23 mouse cellular contexts compared by ENCODE assay signal in the genomic region with DNA sequence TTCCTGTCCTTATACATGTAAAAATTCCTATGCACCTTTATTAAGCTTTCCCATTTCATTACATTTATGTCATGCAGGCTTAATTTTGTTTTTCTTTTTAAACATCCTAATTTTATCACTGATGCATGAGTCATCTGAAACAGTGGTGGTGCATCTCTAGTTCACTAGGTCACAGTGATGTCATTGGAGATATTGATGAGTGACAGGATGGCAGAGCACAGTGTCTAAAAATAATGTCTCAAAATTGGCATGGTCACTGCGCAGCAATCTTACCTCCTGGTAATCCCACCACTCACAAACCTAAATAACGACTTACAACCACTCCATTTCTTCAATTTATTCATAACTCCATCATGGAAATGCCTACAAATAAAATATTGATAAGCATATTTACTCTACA.
DNase-seq lines count a peak whose midpoint lies in the region; ATAC-seq and TF ChIP-seq lines count a peak whose summit lies in the region.
"Had no signal": no experiment of that assay in that cellular context is flagged by ENCODE, and none has a peak within 500 bp of the region (broad histone marks: within the 10 kb centered on the region; RNA-seq: fewer than 3 reads in every experiment).

No protein-coding gene starts in this region.

- WGBS in midbrain, embryonic 11.5 days, result 83% methylated on average over 2 of the region's 2 CpGs
- 62% methylated on average over 2 of the region's 2 CpGs for WGBS in midbrain, embryonic 15.5 days
- WGBS in midbrain, embryonic 13.5 days, result 75% methylated on average over 2 of the region's 2 CpGs
- 69% methylated on average over 2 of the region's 2 CpGs for WGBS in midbrain, postnatal 0 days

- H3K9me3 ChIP-seq in midbrain, embryonic 11.5 days (ENCODE audit: control insufficient read depth, low read length), result no peaks in the 10 kb centered on the region
- no peaks in the 10 kb centered on the region for H3K9me3 ChIP-seq in midbrain, embryonic 15.5 days
- no peaks in the 10 kb centered on the region for H3K9me3 ChIP-seq in midbrain, embryonic 13.5 days
- H3K9me3 ChIP-seq in midbrain, postnatal 0 days (ENCODE audit: low read length), result no peaks in the 10 kb centered on the region
- H3K9me3 ChIP-seq: embryonic facial prominence, embryonic 10.5 days; embryonic facial prominence, embryonic 12.5 days; G1E had no signal

- no peaks in the 10 kb centered on the region for H3K27me3 ChIP-seq in midbrain, embryonic 11.5 days (ENCODE audit: control insufficient read depth, insufficient read depth, low read length)
- no peaks in the 10 kb centered on the region for H3K27me3 ChIP-seq in midbrain, embryonic 15.5 days (replicated peaks)
- no peaks in the 10 kb centered on the region for H3K27me3 ChIP-seq in midbrain, embryonic 13.5 days
- H3K27me3 ChIP-seq in midbrain, postnatal 0 days (ENCODE audit: insufficient read depth, low read length), result no peaks in the 10 kb centered on the region
- H3K27me3 ChIP-seq: CH12.LX; embryonic facial prominence, embryonic 12.5 days; Patski had no signal

- DNase-seq in midbrain, embryonic 11.5 days (ENCODE audit: low spot score, missing footprints), result no peak
- no peak for DNase-seq in midbrain, postnatal 0 days (ENCODE audit: low spot score)
- DNase-seq: adrenal gland, adult 8-10 months; adrenal gland, postnatal 14 days; adrenal gland, postnatal 36 days; B cell, adult 2 months; cerebellum, adult 11-12 months; cerebellum, adult 2 months; cerebellum, adult 9-10 months; cerebellum, postnatal 10 days; cerebellum, postnatal 25 days had no signal

- ATAC-seq in midbrain, embryonic 11.5 days (ENCODE audit: low FRiP score), result peak; percentile 68; the same call in 1 of the 2 replicates
- no peak; the same call in 1 of the 2 replicates for ATAC-seq in midbrain, embryonic 15.5 days (replicated peaks)
- peak; percentile 48; the same call in 1 of the 2 replicates for ATAC-seq in midbrain, embryonic 13.5 days
- ATAC-seq in midbrain, postnatal 0 days (ENCODE audit: low FRiP score), result no peak
- no peak for ATAC-seq in monocyte, adult 5-6 weeks (replicated peaks; ENCODE audit: insufficient number of reproducible peaks, low FRiP score, low TSS enrichment, poor library complexity, severe bottlenecking)
- ATAC-seq: activated CD4-positive, CD25-positive, alpha-beta regulatory T cell, adult 4 months; CD4-positive, CD25-positive, alpha-beta regulatory T cell, adult 4 months; forebrain, embryonic 14.5 days; forebrain, embryonic 16.5 days; Patski had no signal

- H3K4me3 ChIP-seq in midbrain, embryonic 11.5 days (ENCODE audit: low read depth, low read length), result no peak overlapping the region
- H3K4me3 ChIP-seq in midbrain, embryonic 15.5 days, result no peak overlapping the region
- H3K4me3 ChIP-seq in midbrain, embryonic 13.5 days (replicated peaks), result no peak overlapping the region
- no peak overlapping the region for H3K4me3 ChIP-seq in midbrain, postnatal 0 days (ENCODE audit: low read depth, low read length)
- H3K4me3 ChIP-seq: embryonic facial prominence, embryonic 10.5 days; embryonic facial prominence, embryonic 12.5 days had no signal

- no peaks in the 10 kb centered on the region for H3K4me1 ChIP-seq in midbrain, embryonic 11.5 days (ENCODE audit: control insufficient read depth, insufficient read depth, low read length)
- peaks cover 2% of the 10 kb centered on the region; the same call in 1 of the 2 replicates for H3K4me1 ChIP-seq in midbrain, embryonic 15.5 days
- peaks cover 4% of the 10 kb centered on the region; the same call in 1 of the 2 replicates for H3K4me1 ChIP-seq in midbrain, embryonic 13.5 days (replicated peaks)
- H3K4me1 ChIP-seq in midbrain, postnatal 0 days (ENCODE audit: insufficient read depth, low read length), result no peaks in the 10 kb centered on the region
- H3K4me1 ChIP-seq: embryonic facial prominence, embryonic 10.5 days; embryonic facial prominence, embryonic 12.5 days had no signal

- H3K27ac ChIP-seq in midbrain, embryonic 11.5 days (ENCODE audit: low read depth, low read length), result no peak overlapping the region
- no peak overlapping the region for H3K27ac ChIP-seq in midbrain, embryonic 15.5 days
- no peak overlapping the region for H3K27ac ChIP-seq in midbrain, embryonic 13.5 days
- no peak overlapping the region for H3K27ac ChIP-seq in midbrain, postnatal 0 days (ENCODE audit: low read depth, low read length)
- H3K27ac ChIP-seq: embryonic facial prominence, embryonic 10.5 days; embryonic facial prominence, embryonic 12.5 days had no signal

- no peak for TF ChIP-seq CTCF in midbrain, postnatal 0 days (IDR thresholded peaks at IDR 0.05)

- H3K36me3 ChIP-seq in midbrain, embryonic 11.5 days (ENCODE audit: control insufficient read depth, insufficient read depth, low read length), result no peaks in the 10 kb centered on the region
- no peaks in the 10 kb centered on the region for H3K36me3 ChIP-seq in midbrain, embryonic 15.5 days (replicated peaks)
- no peaks in the 10 kb centered on the region for H3K36me3 ChIP-seq in midbrain, embryonic 13.5 days
- no peaks in the 10 kb centered on the region for H3K36me3 ChIP-seq in midbrain, postnatal 0 days (ENCODE audit: insufficient read depth, low read length)
- H3K36me3 ChIP-seq: embryonic facial prominence, embryonic 10.5 days; embryonic facial prominence, embryonic 12.5 days; G1E had no signal

- no peak overlapping the region for H3K9ac ChIP-seq in midbrain, embryonic 11.5 days (ENCODE audit: low read length)
- H3K9ac ChIP-seq in midbrain, embryonic 15.5 days, result no peak overlapping the region
- no peak overlapping the region for H3K9ac ChIP-seq in midbrain, embryonic 13.5 days (replicated peaks)
- H3K9ac ChIP-seq in midbrain, postnatal 0 days (replicated peaks; ENCODE audit: low read length, poor library complexity, severe bottlenecking), result no peak overlapping the region
- H3K9ac ChIP-seq: embryonic facial prominence, embryonic 12.5 days had no signal

- H3K4me2 ChIP-seq in midbrain, embryonic 11.5 days, result no peak overlapping the region
- H3K4me2 ChIP-seq in midbrain, embryonic 15.5 days, result no peak overlapping the region
- no peak overlapping the region for H3K4me2 ChIP-seq in midbrain, embryonic 13.5 days (replicated peaks)
- H3K4me2 ChIP-seq in midbrain, postnatal 0 days (ENCODE audit: low read depth, low read length, poor library complexity, severe bottlenecking), result no peak overlapping the region
- H3K4me2 ChIP-seq: embryonic facial prominence, embryonic 12.5 days had no signal

Comparison
In these comparisons a context has a peak if more than half of its experiments do, and no peak if none do; other contexts are left out.
1. ATAC-seq: peak in midbrain, embryonic 11.5 days (single experiment) and midbrain, embryonic 13.5 days (single experiment); none in midbrain, embryonic 15.5 days (single experiment), midbrain, postnatal 0 days (single experiment) and monocyte, adult 5-6 weeks (single experiment).